Mouse (Mus musculus): Measurements from ENCODE around the gene Cdc123. TPM values are rescaled to one million over a fixed set of nuclear protein-coding genes. Genes with fewer than 3 reads are reported as not detected.

Gene Cdc123
- 171 and 192 TPM in 2 replicates for polyA plus RNA-seq (2015; fragmentation: Nextera tagmentation; extraction: Ambion mirVana)

GRCm38 (mm10) chr2:5844873-5845631 lies at the start of gene Cdc123, which contains the start of gene Nudt5:
Cdc123 (minus strand) TSS chr2:5845164.
Nudt5 (plus strand) TSS chr2:5845019.

DNA sequence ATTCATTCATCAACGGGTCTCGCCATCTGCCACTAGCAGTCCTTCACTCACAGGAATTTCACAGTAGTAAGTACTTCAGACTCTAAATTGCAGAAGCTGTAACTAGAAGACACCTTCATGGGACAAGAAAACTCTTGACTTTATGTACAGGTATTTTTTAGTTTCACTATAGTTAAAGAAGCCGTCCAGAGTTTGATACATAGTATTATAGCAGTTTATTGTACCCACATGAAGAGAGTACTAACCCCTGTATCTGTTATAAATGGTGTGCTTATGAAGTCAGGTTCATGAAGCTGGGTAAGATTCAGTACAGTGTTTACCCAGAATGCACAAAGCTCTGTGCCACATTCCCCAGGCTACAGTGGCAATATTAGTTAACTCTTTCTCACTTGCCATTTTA lies 17.9 kb upstream of the Cdc123 start, which contains the start of gene Gm13199:
TSS of gene Gm13199 (minus strand) at position 101 of the 400 bp plus-strand sequence.

Other genes with a start within 250 kb of the Cdc123 start
- 2.9 and 3.1 TPM in 2 replicates for gene Camk1d, start 130.6 kb downstream of the Cdc123 start, polyA plus RNA-seq (2015; fragmentation: Nextera tagmentation; extraction: Ambion mirVana)
- 27.6 and 32.5 TPM in 2 replicates for gene Nudt5, start 145 bp downstream of the Cdc123 start, polyA plus RNA-seq (2015; fragmentation: Nextera tagmentation; extraction: Ambion mirVana)
- 0.98 and 0.99 TPM in 2 replicates for gene Gm13199, start 17.8 kb upstream of the Cdc123 start, polyA plus RNA-seq (2015; fragmentation: Nextera tagmentation; extraction: Ambion mirVana)
- gene Sec61a2, start 50.3 kb upstream of the Cdc123 start, polyA plus RNA-seq (2015; fragmentation: Nextera tagmentation; extraction: Ambion mirVana) = 35.4 and 50.6 TPM in 2 replicates
- gene Dhtkd1, start 97.6 kb upstream of the Cdc123 start, polyA plus RNA-seq (2015; fragmentation: Nextera tagmentation; extraction: Ambion mirVana) = 1.1 and 3.5 TPM in 2 replicates
- gene Upf2, start 106.3 kb upstream of the Cdc123 start, polyA plus RNA-seq (2015; fragmentation: Nextera tagmentation; extraction: Ambion mirVana) = 6.1 and 7.0 TPM in 2 replicates